Mouse (Mus musculus): ENCODE data around the gene Cyp4v3. TPM values are rescaled to one million over a fixed set of nuclear protein-coding genes. Genes with fewer than 3 reads are reported as not detected.

The Cyp4v3 gene
- total and polyA plus RNA-seq, 2 experiments, result 60.2 to 235 TPM

DNA sequence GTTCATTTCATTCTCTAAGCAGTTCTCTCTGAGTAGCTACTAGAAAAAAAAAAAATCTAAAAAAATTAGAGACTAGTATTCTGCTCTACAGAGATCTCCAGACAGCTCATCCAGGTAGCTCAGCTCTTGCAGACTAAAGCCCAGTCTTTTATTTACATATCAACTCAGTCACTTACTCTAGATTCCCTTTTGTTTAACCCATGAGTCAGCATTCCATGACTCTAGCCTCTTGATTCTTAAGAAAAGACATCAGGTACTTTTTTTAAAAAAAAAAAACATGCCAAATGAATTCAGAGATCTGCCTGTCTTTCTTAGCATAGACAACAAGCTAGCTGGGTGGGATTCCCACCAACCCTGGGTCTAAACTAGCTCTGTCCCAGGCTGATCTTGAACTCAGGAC lies 64.5 kb downstream of the Cyp4v3 start:
- H3K27ac ChIP-seq (replicated peaks; ENCODE audit: insufficient read depth, low read depth, low read length), result peak overlapping the region; percentile 71
- H3K27me3 ChIP-seq (ENCODE audit: control insufficient read depth, insufficient read depth, low read length), result no peaks in the 10 kb centered on the region
- peak overlapping the region; percentile 34; the same call in 1 of the 2 replicates for H3K9ac ChIP-seq (ENCODE audit: low read depth, low read length)
- peaks cover 35% of the 10 kb centered on the region for H3K36me3 ChIP-seq (ENCODE audit: control insufficient read depth, insufficient read depth, low read length)
- DNase-seq (ENCODE audit: extremely low read depth, low read depth, low spot score), result peak; percentile 66
- H3K4me3 ChIP-seq (ENCODE audit: insufficient read depth, low read depth, low read length), result no peak overlapping the region
- no peak for TF ChIP-seq CTCF (IDR thresholded peaks at IDR 0.05; ENCODE audit: low read depth, low read length)
- no peak for TF ChIP-seq POLR2A (IDR thresholded peaks at IDR 0.05; ENCODE audit: extremely low read depth, insufficient read depth, low read length)
- no peaks in the 10 kb centered on the region for H3K79me2 ChIP-seq (ENCODE audit: control insufficient read depth, insufficient read depth, low read length)
- H3K4me1 ChIP-seq (ENCODE audit: control insufficient read depth, insufficient read depth, low read length), result peaks cover 35% of the 10 kb centered on the region

- H3K9ac ChIP-seq (ENCODE audit: low read depth, low read length), result no peak overlapping the region
- no peaks in the 10 kb centered on the region for H3K27me3 ChIP-seq (ENCODE audit: control insufficient read depth, insufficient read depth, low read length)
- no peaks in the 10 kb centered on the region for H3K79me2 ChIP-seq (ENCODE audit: control insufficient read depth, insufficient read depth, low read length)
- peak; percentile 91 for DNase-seq (ENCODE audit: extremely low read depth, low read depth, low spot score)
- peaks cover 41% of the 10 kb centered on the region for H3K4me1 ChIP-seq (ENCODE audit: control insufficient read depth, insufficient read depth, low read length)
- H3K4me3 ChIP-seq (ENCODE audit: insufficient read depth, low read depth, low read length), result no peak overlapping the region
- 17% methylated on average over 4 of the region's 4 CpGs for WGBS
- H3K36me3 ChIP-seq (ENCODE audit: control insufficient read depth, insufficient read depth, low read length), result peaks cover 29% of the 10 kb centered on the region
- TF ChIP-seq CTCF (IDR thresholded peaks at IDR 0.05; ENCODE audit: low read depth, low read length) (no peak), POLR2A (IDR thresholded peaks at IDR 0.05; ENCODE audit: extremely low read depth, insufficient read depth, low read length) (no peak)
- H3K27ac ChIP-seq (replicated peaks; ENCODE audit: insufficient read depth, low read depth, low read length), result peak overlapping the region; percentile 43
Observed at GRCm38 (mm10) chr8:45267611-45268391, 65.2 kb downstream of the Cyp4v3 start.

DNA sequence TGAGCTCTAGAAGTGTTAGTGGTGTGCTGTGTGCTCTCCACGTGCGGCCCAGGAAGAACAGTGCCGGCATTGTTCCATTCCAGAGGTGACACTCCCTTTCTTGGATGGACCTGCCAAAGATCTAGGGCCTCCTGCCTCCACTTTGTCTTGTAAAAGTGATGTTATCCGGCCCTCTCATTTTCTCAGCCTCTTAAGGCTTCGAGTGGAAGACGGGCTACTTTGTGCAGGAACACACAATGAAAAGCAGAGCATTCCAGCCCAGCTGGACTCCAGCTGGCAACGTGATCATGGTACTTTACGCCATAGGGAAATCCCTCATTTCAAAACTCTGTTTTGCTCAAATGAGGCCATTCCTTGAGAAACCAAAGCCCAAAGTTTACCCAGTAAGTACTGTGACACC lies 66.0 kb downstream of the Cyp4v3 start:
- 45% methylated on average over 8 of the region's 8 CpGs for WGBS

DNA sequence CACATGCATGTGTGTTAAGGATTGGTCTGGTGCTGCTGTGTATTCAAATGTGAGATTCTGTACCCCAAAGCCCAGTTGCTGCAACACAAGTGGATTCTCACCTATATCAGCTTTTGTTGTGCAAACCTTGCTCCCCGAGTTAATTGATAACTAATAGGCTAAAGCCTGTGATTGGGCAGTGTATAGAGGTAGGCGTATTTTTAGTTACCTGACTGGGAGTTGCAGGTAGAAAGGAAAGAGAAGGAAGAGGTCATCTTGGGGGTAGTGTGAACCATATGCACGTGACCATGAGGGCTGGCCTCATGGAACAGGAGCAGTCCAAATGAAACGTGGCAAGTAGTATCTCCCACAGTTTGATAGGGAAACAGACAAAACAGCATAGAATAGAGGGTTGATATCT lies 68.1 kb downstream of the Cyp4v3 start:
- Histone ChIP-seq H3K4me3 (ENCODE audit: insufficient read depth, low read depth, low read length) (no peak overlapping the region), H3K9ac (ENCODE audit: low read depth, low read length) (peak overlapping the region; percentile 72), H3K4me1 (ENCODE audit: control insufficient read depth, insufficient read depth, low read length) (peaks cover 48% of the 10 kb centered on the region), H3K27ac (replicated peaks; ENCODE audit: insufficient read depth, low read depth, low read length) (peak overlapping the region; percentile 99), H3K79me2 (ENCODE audit: control insufficient read depth, insufficient read depth, low read length) (no peaks in the 10 kb centered on the region), H3K27me3 (ENCODE audit: control insufficient read depth, insufficient read depth, low read length) (no peaks in the 10 kb centered on the region), H3K36me3 (ENCODE audit: control insufficient read depth, insufficient read depth, low read length) (peaks cover 11% of the 10 kb centered on the region)
- TF ChIP-seq CTCF (IDR thresholded peaks at IDR 0.05; ENCODE audit: low read depth, low read length) (no peak), POLR2A (IDR thresholded peaks at IDR 0.05; ENCODE audit: extremely low read depth, insufficient read depth, low read length) (no peak)
- WGBS, result 21% methylated on average over 4 of the region's 4 CpGs
- DNase-seq (ENCODE audit: extremely low read depth, low read depth, low spot score), result peak; percentile 99

More for the DNA sequence above, 66.0 kb downstream of the Cyp4v3 start:
- Histone ChIP-seq H3K36me3 (ENCODE audit: control insufficient read depth, insufficient read depth, low read length) (peaks cover 21% of the 10 kb centered on the region), H3K9ac (ENCODE audit: low read depth, low read length) (peak overlapping the region; percentile 57), H3K27me3 (ENCODE audit: control insufficient read depth, insufficient read depth, low read length) (no peaks in the 10 kb centered on the region), H3K79me2 (ENCODE audit: control insufficient read depth, insufficient read depth, low read length) (no peaks in the 10 kb centered on the region), H3K4me3 (ENCODE audit: insufficient read depth, low read depth, low read length) (no peak overlapping the region), H3K4me1 (ENCODE audit: control insufficient read depth, insufficient read depth, low read length) (peaks cover 48% of the 10 kb centered on the region), H3K27ac (replicated peaks; ENCODE audit: insufficient read depth, low read depth, low read length) (peak overlapping the region; percentile 97)
- no peak for TF ChIP-seq POLR2A (IDR thresholded peaks at IDR 0.05; ENCODE audit: extremely low read depth, insufficient read depth, low read length)
- TF ChIP-seq CTCF (IDR thresholded peaks at IDR 0.05; ENCODE audit: low read depth, low read length), result no peak
- DNase-seq (ENCODE audit: extremely low read depth, low read depth, low spot score), result peak; percentile 87

GRCm38 (mm10) chr8:45262851-45263250 lies 70.2 kb downstream of the Cyp4v3 start:
- peak; percentile 67 for DNase-seq (ENCODE audit: extremely low read depth, low read depth, low spot score)
- H3K4me3 ChIP-seq (ENCODE audit: insufficient read depth, low read depth, low read length), result no peak overlapping the region
- H3K4me1 ChIP-seq (ENCODE audit: control insufficient read depth, insufficient read depth, low read length), result peaks cover 37% of the 10 kb centered on the region
- no peak overlapping the region for H3K9ac ChIP-seq (ENCODE audit: low read depth, low read length)
- H3K36me3 ChIP-seq (ENCODE audit: control insufficient read depth, insufficient read depth, low read length), result peaks cover 10% of the 10 kb centered on the region
- peak overlapping the region; percentile 95 for H3K27ac ChIP-seq (replicated peaks; ENCODE audit: insufficient read depth, low read depth, low read length)
- WGBS, result 20% methylated on average over 3 of the region's 3 CpGs
- TF ChIP-seq CTCF (IDR thresholded peaks at IDR 0.05; ENCODE audit: low read depth, low read length) (no peak), POLR2A (IDR thresholded peaks at IDR 0.05; ENCODE audit: extremely low read depth, insufficient read depth, low read length) (no peak)
- H3K27me3 ChIP-seq (ENCODE audit: control insufficient read depth, insufficient read depth, low read length), result no peaks in the 10 kb centered on the region
- peaks cover 3% of the 10 kb centered on the region; the same call in 1 of the 2 replicates for H3K79me2 ChIP-seq (ENCODE audit: control insufficient read depth, insufficient read depth, low read length)

DNA sequence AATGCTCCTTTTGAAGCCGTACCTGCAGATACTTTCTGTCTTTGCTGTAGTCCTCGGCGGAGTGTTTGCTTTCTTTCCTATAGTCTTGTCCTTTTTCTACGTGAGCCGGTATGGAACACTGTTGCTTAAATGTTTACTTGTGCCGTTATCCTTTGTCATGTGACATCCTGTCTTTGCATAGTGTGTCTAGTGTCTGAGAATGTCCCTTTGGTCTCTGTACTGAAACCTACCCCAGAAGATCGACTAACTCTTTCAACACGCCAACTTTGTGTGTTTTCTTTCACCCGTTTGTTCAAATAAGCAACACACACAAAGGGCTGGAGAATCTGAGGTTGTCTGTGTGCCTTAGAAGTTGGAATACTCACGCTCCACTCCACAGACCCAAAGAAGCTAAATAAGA lies 71.1 kb downstream of the Cyp4v3 start, which contains the start of gene F11:
Gene F11 (minus strand): TSS at position 112 of the 400 bp plus-strand sequence.
- 20% methylated on average over 10 of the region's 10 CpGs for WGBS
- TF ChIP-seq POLR2A (IDR thresholded peaks at IDR 0.05; ENCODE audit: extremely low read depth, insufficient read depth, low read length) (no peak), CTCF (IDR thresholded peaks at IDR 0.05; ENCODE audit: low read depth, low read length) (no peak)
- Histone ChIP-seq H3K4me3 (ENCODE audit: insufficient read depth, low read depth, low read length) (peak within 1 kb of the TSS; percentile 80), H3K4me1 (ENCODE audit: control insufficient read depth, insufficient read depth, low read length) (peaks cover 33% of the 10 kb centered on the region), H3K27me3 (ENCODE audit: control insufficient read depth, insufficient read depth, low read length) (no peaks in the 10 kb centered on the region), H3K36me3 (ENCODE audit: control insufficient read depth, insufficient read depth, low read length) (peaks cover 10% of the 10 kb centered on the region), H3K27ac (replicated peaks; ENCODE audit: insufficient read depth, low read depth, low read length) (peak within 1 kb of the TSS; percentile 95), H3K9ac (ENCODE audit: low read depth, low read length) (peak within 1 kb of the TSS; percentile 67), H3K79me2 (ENCODE audit: control insufficient read depth, insufficient read depth, low read length) (peaks cover 3% of the 10 kb centered on the region; the same call in 1 of the 2 replicates)
- peak; percentile 96 for DNase-seq (ENCODE audit: extremely low read depth, low read depth, low spot score)
